Mouse (Mus musculus): ENCODE measurements around the gene Synrg.

DNA sequence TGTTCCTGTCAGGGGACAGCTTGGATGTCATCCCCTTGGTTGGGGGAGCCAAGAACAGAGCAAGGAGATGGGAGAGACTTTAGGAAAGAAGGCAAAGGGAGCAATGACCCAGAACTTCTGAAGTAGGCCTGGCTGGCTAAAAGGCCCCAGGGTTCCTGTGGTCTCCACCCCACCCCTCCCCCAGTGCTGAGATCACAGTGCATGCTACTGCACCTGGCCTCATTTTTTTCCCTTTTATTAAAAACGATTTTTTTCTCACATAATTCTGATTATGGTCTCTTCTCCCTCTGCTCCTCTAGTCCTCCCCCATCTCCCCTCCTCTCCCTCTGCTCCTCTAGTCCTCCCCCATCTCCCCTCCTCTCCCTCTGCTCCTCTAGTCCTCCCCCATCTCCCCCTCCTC lies 80.8 kb downstream of the Synrg start:
- no peak for TF ChIP-seq CTCF (IDR thresholded peaks at IDR 0.05; ENCODE audit: control insufficient read depth, insufficient read depth, insufficient read length)
- no peak for TF ChIP-seq USF1 (IDR thresholded peaks at IDR 0.05; ENCODE audit: low read depth)
- no peak for TF ChIP-seq MYOD1 (IDR thresholded peaks at IDR 0.05; ENCODE audit: control insufficient read depth, insufficient read length, low read depth)
- no peak for TF ChIP-seq MAX (IDR thresholded peaks at IDR 0.05)
- TF ChIP-seq MYOG (IDR thresholded peaks at IDR 0.05; ENCODE audit: control insufficient read depth, extremely low read depth, insufficient read length): no peak
- no peak for TF ChIP-seq CEBPB (IDR thresholded peaks at IDR 0.05; ENCODE audit: low read depth)
